Mouse (Mus musculus): Measurements from ENCODE around the gene Crhbp.

- TF ChIP-seq CTCF (IDR thresholded peaks at IDR 0.05; ENCODE audit: low read depth) (no peak), EP300 (IDR thresholded peaks at IDR 0.05; ENCODE audit: low read depth) (no peak)
Measured at GRCm38 (mm10) chr13:95478671-95479413, 34.1 kb upstream of the Crhbp start, which contains the start of gene S100z.
